Mouse (Mus musculus) kidney, adult 2 months (tissue): ENCODE measurements around the gene Slc4a5. TPM values are rescaled to one million over a fixed set of nuclear protein-coding genes. Genes with fewer than 3 reads are reported as not detected.
A peak's percentile ranks its signal among the peaks of the same experiment; 100 is the strongest.
"Not testable (repeated sequence)": the region's sequence is repeated elsewhere in the genome, so short reads cannot be mapped to it uniquely, and the experiment has no call there.

Source experiments
- DNase-seq: peaks from one replicate; pipeline ENCODE4 v3.0.0; 2021
- H3K27ac ChIP-seq: fragments of 200-500 bp; 2 replicates; pipeline ENCODE4 v1.5.1; 2012; ENCODE audit warnings: low read depth, low read length, control low read depth, inconsistent platforms; ENCODE audit not compliant: insufficient read depth
- H3K27me3 ChIP-seq: fragments of 200-500 bp; replicated peaks from 2 replicates; pipeline ENCODE4 v1.6.1; 2012; ENCODE audit warnings: mild to moderate bottlenecking, moderate library complexity, low read length, inconsistent platforms; ENCODE audit not compliant: control insufficient read depth, insufficient read depth
- H3K36me3 ChIP-seq: fragments of 200-500 bp; 2 replicates; pipeline ENCODE4 v1.6.1; 2012; ENCODE audit warnings: mild to moderate bottlenecking, moderate library complexity, low read length, inconsistent platforms; ENCODE audit not compliant: control insufficient read depth, insufficient read depth
- H3K4me1 ChIP-seq: fragments of 200-500 bp; 2 replicates; pipeline ENCODE4 v1.6.1; 2011; ENCODE audit warnings: low read length; ENCODE audit not compliant: control insufficient read depth, insufficient read depth
- H3K4me3 ChIP-seq: fragments of 200-500 bp; 2 replicates; pipeline ENCODE4 v1.5.1; 2011; ENCODE audit warnings: mild to moderate bottlenecking, low read depth, low read length, control low read depth; ENCODE audit not compliant: insufficient read depth
- CTCF ChIP-seq: fragments of 200-500 bp; conservative IDR thresholded peaks from 2 replicates; pipeline ENCODE4 v1.5.1; 2011; ENCODE audit warnings: low read depth, mild to moderate bottlenecking, control low read depth, low read length, moderate library complexity, mixed read lengths; ENCODE audit not compliant: insufficient read depth, insufficient read length
- POLR2A ChIP-seq: fragments of 200-500 bp; IDR thresholded peaks from one replicate; pipeline ENCODE4 v1.6.1; 2011; ENCODE audit warnings: low read depth, low read length, control low read depth
- WGBS: fragments of 180-500 bp; shearing (Covaris S2); methylation state at CpG from one replicate; pipeline ENCODE4 v1.1.7; 2018; 5-methylcytosine and 5-hydroxymethylcytosine counted together
- polyA plus RNA-seq: library from polyadenylated mRNA; depleted of rRNA; stranded (reverse); fragments of >200 nt; gene quantifications from 2 replicates; pipeline ENCODE4 v1.2.3, GENCODE M21; 2012

Gene Slc4a5
- polyA plus RNA-seq, 1 experiment: 3.3 TPM

DNA sequence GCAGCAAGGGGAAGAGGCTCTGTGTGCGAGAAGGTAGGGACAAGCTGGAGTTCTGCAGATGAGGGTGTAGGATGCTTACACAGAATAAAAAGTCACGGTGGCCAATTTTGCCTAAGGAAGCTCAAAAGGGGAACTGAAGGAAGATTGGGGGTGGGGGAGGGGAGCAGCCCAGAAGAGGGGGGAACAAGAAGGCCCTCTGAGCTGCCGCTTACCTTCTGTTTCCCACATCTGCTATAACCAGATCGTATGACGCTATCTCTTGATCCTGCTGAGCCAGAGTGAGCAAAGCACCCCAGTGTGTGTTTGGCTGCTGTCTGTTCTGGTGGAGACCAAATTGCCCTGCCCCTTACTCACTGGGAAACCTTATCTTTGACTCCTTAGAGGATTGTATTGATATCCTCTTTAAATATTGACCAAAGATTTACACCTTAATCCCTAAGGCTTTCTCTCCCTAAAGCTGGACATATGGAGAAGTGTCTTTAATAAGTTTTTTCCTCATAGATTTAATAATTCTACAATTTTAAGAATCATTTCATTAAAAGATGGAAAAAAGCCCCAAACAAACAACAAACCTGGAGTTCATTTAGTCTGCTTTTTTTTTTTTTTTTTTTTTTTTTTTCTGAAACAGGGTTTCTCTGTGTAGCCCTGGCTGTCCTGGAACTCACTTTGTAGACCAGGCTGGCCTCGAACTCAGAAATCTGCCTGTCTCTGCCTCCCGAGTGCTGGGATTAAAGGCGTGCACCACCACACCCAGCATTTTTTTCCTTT is 104.2 kb downstream of the Slc4a5 start:
- Histone ChIP-seq H3K4me3 (no peak overlapping the region), H3K27ac (no peak overlapping the region), H3K4me1 (peaks cover 6% of the 10 kb centered on the region; the same call in 1 of the 2 replicates), H3K27me3 (no peaks in the 10 kb centered on the region), H3K36me3 (no peaks in the 10 kb centered on the region)
- 81% methylated on average over 8 of the region's 8 CpGs for WGBS
- DNase-seq: no peak
- TF ChIP-seq POLR2A: no peak
- no peak for TF ChIP-seq CTCF

- Histone ChIP-seq H3K27me3 (no peaks in the 10 kb centered on the region), H3K4me3 (peak within 1 kb of the TSS; percentile 71), H3K27ac (peak within 1 kb of the TSS; percentile 86), H3K4me1 (peaks cover 6% of the 10 kb centered on the region; the same call in 1 of the 2 replicates), H3K36me3 (peaks cover 6% of the 10 kb centered on the region)
- under 1% methylated on average over 64 of the region's 65 CpGs for WGBS
- TF ChIP-seq POLR2A (peak; percentile 57), CTCF (no peak)
- DNase-seq: peak; percentile 98
These were observed 106.1 kb downstream of the Slc4a5 start, which contains the start of the genes Mthfd2 and Mob1a for GRCm38 (mm10) chr6:83325525-83326393. Gene Mthfd2 (minus strand): TSS chr6:83325908. Gene Mob1a (plus strand): TSS chr6:83326016.

GRCm38 (mm10) chr6:83326394-83326736 is 106.7 kb downstream of the Slc4a5 start:
- WGBS: 2% methylated on average over 6 of the region's 6 CpGs
- no peaks in the 10 kb centered on the region for H3K27me3 ChIP-seq

DNA sequence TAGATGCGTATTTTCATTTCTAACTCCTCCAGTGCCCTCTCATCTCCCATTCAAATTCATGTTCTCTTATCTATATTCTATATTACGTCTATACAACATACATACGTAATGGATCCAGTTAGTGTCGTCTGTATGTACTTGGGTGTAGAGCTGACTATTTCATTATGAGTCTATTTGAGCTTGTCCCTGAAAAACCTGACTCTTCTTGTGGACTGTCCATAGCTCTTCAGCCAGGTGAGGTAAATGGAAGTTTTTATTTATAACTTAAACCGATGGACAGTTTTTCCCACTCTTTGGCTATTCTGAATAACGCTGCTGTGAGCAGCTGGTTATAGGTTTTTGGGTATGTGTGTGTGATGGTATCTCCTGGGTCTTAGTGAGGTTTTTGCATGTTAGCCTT is 107.1 kb downstream of the Slc4a5 start:
- Histone ChIP-seq H3K27ac (no peak overlapping the region), H3K36me3 (peaks cover 8% of the 10 kb centered on the region), H3K4me3 (peak overlapping the region; percentile 71; the same call in 1 of the 2 replicates), H3K4me1 (peaks cover 6% of the 10 kb centered on the region; the same call in 1 of the 2 replicates), H3K27me3 (no peaks in the 10 kb centered on the region)
- TF ChIP-seq CTCF: no peak
- no peak for DNase-seq
- WGBS: 43% methylated on average over 6 of the region's 6 CpGs

More at GRCm38 (mm10) chr6:83326394-83326736, 106.7 kb downstream of the Slc4a5 start:
- no peak for TF ChIP-seq CTCF
- no peak for TF ChIP-seq POLR2A
- no peak for DNase-seq
- Histone ChIP-seq H3K36me3 (peaks cover 6% of the 10 kb centered on the region), H3K27ac (peak overlapping the region; percentile 10), H3K4me1 (peaks cover 6% of the 10 kb centered on the region; the same call in 1 of the 2 replicates), H3K4me3 (peak overlapping the region; percentile 71)

- Histone ChIP-seq H3K4me1 (peaks cover 6% of the 10 kb centered on the region; the same call in 1 of the 2 replicates), H3K4me3 (no peak overlapping the region), H3K27ac (no peak overlapping the region), H3K27me3 (no peaks in the 10 kb centered on the region), H3K36me3 (peaks cover 11% of the 10 kb centered on the region)
- TF ChIP-seq POLR2A: no peak
- DNase-seq: no peak
- WGBS: 90% methylated on average over 3 of the region's 3 CpGs
These were observed 108.1 kb downstream of the Slc4a5 start for GRCm38 (mm10) chr6:83327591-83328190.

DNA sequence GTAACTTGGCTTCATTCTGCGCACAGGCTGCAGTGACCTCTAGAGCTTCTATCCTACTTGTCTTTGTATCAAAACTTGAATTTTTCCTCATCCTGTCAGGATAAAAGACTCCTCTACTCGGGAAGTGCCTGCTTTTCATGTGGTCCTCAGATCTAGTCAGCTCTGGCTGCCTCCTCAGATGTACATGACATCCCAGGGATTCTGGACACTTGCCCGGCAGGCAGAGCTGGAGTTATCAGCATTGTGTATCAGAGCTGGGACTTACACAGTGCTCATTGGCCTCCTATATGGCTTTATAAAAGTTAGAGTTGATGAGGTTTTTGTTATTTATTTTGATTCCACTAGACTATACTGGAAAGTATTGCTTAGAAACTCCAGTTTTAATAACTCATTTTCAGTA is 121.8 kb downstream of the Slc4a5 start:
- Histone ChIP-seq H3K4me1 (no peaks in the 10 kb centered on the region), H3K36me3 (peaks cover 9% of the 10 kb centered on the region), H3K27ac (no peak overlapping the region), H3K27me3 (no peaks in the 10 kb centered on the region), H3K4me3 (no peak overlapping the region)
- TF ChIP-seq CTCF (no peak), POLR2A (no peak)
- DNase-seq: no peak
- 71% methylated on average over 3 of the region's 3 CpGs for WGBS

DNA sequence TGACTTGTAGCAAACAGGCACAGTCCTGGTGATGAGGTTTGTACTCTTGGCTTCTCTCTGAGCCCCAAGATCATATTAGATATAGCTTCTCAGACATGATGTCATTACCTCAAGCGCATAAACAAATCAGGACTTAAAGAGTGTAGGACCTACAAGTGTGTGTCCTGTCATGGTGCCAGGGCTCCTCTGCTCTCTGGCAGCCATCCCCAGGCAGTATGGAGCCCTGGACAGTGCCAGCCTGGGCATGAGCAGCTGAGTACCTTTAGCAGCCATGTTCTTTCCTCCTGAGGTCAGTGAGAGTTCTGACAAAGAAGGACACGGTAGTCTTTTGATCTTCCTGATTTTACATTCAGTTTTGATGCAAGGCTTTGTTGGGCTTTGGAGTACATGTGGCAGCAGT is 123.3 kb downstream of the Slc4a5 start:
- no peak overlapping the region for H3K27ac ChIP-seq
- WGBS: 85% methylated on average over 2 of the region's 2 CpGs
- no peaks in the 10 kb centered on the region for H3K4me1 ChIP-seq
- DNase-seq: no peak
- TF ChIP-seq POLR2A (no peak), CTCF (no peak)
- no peaks in the 10 kb centered on the region for H3K27me3 ChIP-seq
- H3K36me3 ChIP-seq: peaks cover 9% of the 10 kb centered on the region
- no peak overlapping the region for H3K4me3 ChIP-seq

DNA sequence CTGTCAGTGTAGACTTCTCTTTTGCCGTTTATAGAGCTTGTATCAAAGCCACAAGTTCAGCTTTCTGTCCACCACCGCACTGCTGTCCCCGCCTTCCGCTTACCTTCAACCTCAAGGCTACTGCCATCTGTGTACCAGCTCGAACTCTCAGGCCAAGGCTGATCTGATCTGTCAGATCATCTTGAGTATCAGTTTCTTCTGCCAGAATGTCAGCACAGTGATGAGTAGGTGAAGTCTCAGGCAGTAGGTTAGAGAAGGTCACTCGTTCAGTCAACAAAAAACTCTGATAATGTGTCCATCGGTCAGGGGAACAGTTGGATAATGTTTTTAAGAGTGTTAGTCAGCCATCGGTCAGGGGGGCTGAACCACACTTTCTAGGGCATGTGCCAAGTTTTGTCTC is 125.7 kb downstream of the Slc4a5 start:
- H3K36me3 ChIP-seq, H3K27me3 ChIP-seq, DNase-seq, H3K4me3 ChIP-seq, H3K4me1 ChIP-seq, H3K27ac ChIP-seq: not testable (repeated sequence)
- WGBS: 84% methylated on average over 8 of the region's 8 CpGs
